Mouse (Mus musculus): ENCODE measurements around the gene Crygs. TPM values are rescaled to one million over a fixed set of nuclear protein-coding genes. Genes with fewer than 3 reads are reported as not detected.

Crygs gene
- 0.03 and 0.06 TPM in 2 replicates for polyA plus RNA-seq (2012; rRNA removed)

GRCm38 (mm10) chr16:22811477-22811876 lies at the start of gene Crygs:
TSS of gene Crygs (minus strand) at chr16:22811577.

GRCm38 (mm10) chr16:22857431-22858113 lies 46.2 kb upstream of the Crygs start, which contains the start of the genes Tbccd1 and Dnajb11:
TSS of gene Tbccd1 (minus strand) at chr16:22857669.
TSS of gene Dnajb11 (plus strand) at chr16:22857845.

Other genes with a start within 250 kb of the Crygs start
- 0.38 and 0.56 TPM in 2 replicates for gene Dgkg, start 154.4 kb downstream of the Crygs start, polyA plus RNA-seq (2012; rRNA removed)
- gene Tbccd1, start 46.1 kb upstream of the Crygs start, polyA plus RNA-seq (2012; rRNA removed): 17.7 and 19.6 TPM in 2 replicates
- gene Dnajb11, start 46.3 kb upstream of the Crygs start, polyA plus RNA-seq (2012; rRNA removed): 23.0 and 25.1 TPM in 2 replicates
- 24,752 and 26,490 TPM in 2 replicates for gene Ahsg, start 79.7 kb upstream of the Crygs start, polyA plus RNA-seq (2012; rRNA removed)
- 182 and 210 TPM in 2 replicates for gene Fetub, start 106.8 kb upstream of the Crygs start, polyA plus RNA-seq (2012; rRNA removed)
- 45.5 and 57.1 TPM in 2 replicates for gene Hrg, start 139.5 kb upstream of the Crygs start, polyA plus RNA-seq (2012; rRNA removed)
- gene Kng2, start 217.9 kb upstream of the Crygs start, polyA plus RNA-seq (2012; rRNA removed): 162 and 177 TPM in 2 replicates
- gene Kng1, start 246.3 kb upstream of the Crygs start, polyA plus RNA-seq (2012; rRNA removed): 1,908 and 2,047 TPM in 2 replicates

Measured in liver, embryonic 18 days (tissue).